Mouse (Mus musculus) olfactory bulb, adult 2 months (tissue): ENCODE measurements around the gene 4930426L09Rik.

Experiments used
- CTCF ChIP-seq: fragments of 200-500 bp; IDR thresholded peaks from 2 replicates; pipeline ENCODE4 v1.5.1; 2012; ENCODE audit warnings: low read depth, mild to moderate bottlenecking, low read length, moderate library complexity; ENCODE audit not compliant: insufficient read depth
- POLR2A ChIP-seq: fragments of 200-500 bp; IDR thresholded peaks from 2 replicates; pipeline ENCODE4 v1.6.1; 2012; ENCODE audit warnings: mild to moderate bottlenecking, low read depth, low read length, moderate library complexity; ENCODE audit not compliant: insufficient read depth

- TF ChIP-seq CTCF (no peak), POLR2A (no peak)
Measured at GRCm38 (mm10) chr2:19037430-19037829, 39.3 kb downstream of the 4930426L09Rik start.
